Mouse (Mus musculus) cerebral cortex, adult 2 months (tissue): Measurements from ENCODE around the gene Ctdspl.

ENCODE experiments used
- WGBS: fragments of 180-500 bp; shearing (Covaris S2); methylation state at CpG from one replicate; pipeline ENCODE4 v1.1.7; 2018; 5-methylcytosine and 5-hydroxymethylcytosine counted together

Gene Ctdspl

DNA sequence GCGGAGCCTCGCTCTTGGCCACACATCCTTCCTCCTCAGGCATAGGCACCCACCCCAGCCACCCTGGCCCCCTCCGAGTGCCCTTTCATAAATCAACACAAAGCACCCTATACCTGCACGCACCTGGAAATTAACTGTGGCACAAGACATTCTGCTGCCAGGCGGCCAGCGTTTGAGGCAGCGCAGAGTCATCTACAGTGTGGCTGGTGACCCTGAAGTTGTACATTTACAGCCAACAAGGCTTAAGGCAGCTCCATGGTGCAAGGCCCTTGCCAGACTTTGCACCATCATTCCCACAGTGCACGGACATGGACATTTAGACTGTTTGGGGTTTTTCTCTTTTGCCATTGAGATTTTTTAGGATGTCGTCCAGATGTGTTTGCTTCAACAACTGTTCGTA is 134.4 kb downstream of the Ctdspl start:
- WGBS = 93% methylated on average over 10 of the region's 10 CpGs

DNA sequence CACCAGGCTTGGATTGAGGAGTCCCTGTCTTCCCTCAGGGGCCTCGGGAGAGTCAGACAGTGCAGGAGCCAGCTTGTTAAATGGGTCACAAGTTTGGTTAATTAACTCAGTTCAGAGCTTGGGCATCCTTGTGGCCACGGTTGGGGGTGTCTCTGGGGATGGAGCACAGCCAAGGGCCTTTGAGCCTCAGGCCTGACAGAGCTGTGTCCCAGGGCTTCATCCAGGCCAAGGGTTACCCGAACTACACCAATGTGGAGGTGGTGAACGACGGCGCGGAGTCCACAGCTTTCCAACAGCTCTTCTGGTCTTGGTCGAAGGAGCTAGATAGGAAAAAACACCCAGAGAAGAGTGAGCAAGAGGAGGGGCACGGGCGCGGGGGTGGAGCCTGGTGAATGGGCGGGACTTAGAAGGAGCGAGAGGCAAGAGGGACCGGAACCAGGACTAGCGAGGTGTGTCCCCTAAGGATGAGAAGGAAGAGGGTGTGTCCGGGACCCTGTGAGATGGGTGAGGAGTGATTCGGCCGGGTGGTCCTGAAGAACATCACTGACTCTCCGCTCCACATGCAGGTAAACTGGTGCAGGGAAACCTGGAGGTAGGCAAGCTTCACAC is 136.9 kb downstream of the Ctdspl start:
- 51% methylated on average over 19 of the region's 19 CpGs for WGBS

DNA sequence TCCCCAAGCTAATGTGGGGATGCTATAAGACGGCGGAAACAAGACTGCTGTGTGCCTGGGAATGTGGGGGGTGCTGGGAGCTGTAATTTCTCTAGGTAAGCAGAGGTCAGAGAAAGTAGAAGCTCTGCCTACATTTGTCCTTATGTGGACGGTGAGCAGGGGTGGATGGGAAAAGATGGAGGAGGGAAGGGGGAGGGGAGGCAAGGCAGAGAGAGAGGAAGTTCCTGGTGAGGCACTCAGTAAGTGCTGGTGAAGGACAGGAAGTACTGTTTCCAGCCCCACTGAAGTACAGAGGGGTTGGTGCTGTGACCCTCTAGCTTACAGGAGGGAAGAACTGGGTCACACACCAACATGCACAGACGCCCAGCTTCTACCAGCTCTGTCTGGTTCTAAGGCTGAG is 138.0 kb downstream of the Ctdspl start:
- 66% methylated on average over 4 of the region's 4 CpGs for WGBS

- 8% methylated on average over 6 of the region's 6 CpGs for WGBS
These were observed 141.3 kb downstream of the Ctdspl start for GRCm38 (mm10) chr9:119067601-119068000.

DNA sequence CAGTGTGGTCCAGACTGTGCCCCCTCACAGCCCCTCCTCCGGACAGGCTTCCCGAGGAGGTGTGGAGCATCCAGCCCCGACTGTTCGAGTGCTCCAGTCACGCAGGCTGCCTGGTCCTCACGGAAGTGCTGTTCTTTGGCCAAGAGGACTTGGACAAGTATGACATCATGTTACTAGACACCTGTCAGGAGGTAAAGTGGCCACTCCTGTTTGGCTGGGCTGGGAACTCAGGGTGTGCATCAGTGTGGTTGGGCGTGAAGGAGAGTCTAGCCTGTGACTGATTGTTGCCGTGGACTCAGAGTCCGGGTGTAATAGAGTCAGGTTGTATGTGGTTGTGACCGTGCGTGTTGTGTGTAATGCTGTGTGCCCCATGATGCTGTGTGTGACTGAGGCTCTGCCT is 142.0 kb downstream of the Ctdspl start:
- 90% methylated on average over 11 of the region's 11 CpGs for WGBS

DNA sequence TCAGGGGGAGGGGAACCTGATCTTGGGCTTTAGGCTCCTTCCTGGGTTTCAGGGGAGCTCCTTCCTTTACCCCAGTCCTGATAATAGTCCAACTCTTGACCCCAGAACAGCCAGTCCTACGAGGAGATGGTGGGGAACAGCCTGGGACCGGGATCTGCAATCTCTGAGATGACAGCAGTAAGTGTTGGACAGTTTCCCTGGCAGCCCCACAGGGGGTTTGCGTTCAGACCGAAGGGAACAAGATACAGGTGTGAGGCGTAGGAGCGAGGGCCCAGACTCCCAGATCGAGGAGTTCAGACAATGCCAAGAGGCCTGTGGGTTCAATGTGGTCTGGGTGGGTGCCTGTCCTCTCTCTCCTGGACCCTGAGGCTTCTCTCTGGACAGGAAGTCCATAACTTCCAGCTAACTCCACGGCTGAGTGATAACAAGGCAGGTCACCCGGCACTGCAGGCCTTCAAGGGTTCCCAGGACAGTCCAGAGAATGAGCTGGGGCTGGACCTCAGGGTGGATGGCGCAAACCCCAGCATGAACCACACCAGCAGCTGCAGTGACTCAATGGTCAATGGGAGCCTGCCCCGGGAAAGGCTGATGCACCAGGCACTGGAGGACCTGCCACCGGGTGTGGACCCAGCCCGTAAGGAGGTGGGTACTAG is 144.0 kb downstream of the Ctdspl start:
- 82% methylated on average over 13 of the region's 13 CpGs for WGBS

- WGBS = 92% methylated on average over 9 of the region's 9 CpGs
These were observed 145.5 kb downstream of the Ctdspl start for GRCm38 (mm10) chr9:119071786-119072185.

DNA sequence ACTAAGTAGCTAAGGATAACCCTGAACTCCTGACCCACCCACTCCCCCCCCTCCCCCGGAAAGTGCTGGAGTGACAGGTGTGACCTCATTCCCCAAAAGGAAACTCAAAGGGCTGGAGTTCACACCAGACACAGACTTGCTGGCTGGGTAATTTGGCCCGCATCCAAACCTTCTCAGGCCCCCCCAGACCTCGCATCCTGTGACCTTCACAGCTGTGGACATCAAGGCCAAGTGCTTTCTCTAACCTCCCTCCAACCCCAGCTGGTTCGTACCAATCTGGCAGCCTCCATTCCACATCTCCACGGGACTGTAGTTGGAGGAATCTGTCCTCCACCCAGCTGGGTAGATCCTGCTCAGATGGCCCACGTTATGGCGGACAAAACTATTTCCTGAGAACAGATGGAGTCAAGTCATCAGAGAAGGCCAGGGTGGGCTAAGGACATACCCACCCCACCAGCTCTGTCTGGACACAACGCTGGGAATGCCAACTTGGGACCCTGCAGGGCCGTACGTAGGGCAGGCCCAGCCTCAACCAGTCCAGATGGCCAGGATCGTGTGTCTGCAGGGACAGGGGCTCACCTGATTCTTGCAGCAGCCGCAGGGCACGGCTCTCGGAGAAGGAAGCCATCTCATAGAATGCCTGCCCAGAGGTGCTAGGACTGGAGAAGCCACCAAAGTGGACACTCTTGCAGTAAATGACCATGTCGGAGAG is 147.1 kb downstream of the Ctdspl start:
- WGBS = 80% methylated on average over 15 of the region's 15 CpGs

DNA sequence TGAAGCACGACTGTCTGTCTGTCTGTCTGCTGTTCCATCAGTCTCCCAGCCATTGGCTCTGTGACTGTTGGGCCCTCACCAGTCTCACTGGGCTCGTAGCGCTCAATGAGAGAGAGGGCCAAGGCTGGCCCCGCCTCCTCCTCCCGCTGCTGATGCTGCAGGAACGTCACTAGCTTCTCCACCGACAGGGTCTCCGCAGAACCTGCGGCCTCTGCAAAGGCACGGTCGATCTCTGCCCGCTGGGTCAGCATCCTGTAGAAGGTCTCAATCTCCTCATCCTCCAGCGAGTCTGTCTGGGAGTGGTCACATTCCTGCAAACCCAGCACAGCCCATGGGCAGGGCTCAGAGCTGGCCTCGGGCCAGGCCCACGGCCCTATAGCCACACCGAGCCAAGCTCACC is 149.4 kb downstream of the Ctdspl start:
- WGBS = 70% methylated on average over 16 of the region's 16 CpGs

- 86% methylated on average over 5 of the region's 5 CpGs for WGBS
These were observed 153.9 kb downstream of the Ctdspl start for GRCm38 (mm10) chr9:119080040-119080675.

DNA sequence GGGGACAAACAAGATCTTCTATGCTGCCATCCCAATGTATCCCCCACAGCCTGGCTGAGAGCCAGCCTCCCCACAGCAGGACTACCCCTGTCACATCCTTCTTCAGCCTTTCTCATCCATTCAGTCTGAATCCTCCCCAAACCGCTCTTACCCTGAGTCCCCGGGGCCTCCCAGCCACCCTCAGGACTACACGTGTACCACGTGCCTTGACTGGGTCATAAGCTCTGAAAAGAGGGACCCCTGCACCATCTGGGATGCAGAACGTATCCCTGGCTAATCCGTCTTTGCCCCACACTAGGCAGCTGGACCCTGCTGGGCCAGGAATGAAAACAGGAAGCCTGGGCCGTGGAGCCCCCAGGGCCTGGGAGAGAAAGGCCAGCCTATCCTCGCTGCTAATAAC is 155.8 kb downstream of the Ctdspl start:
- 53% methylated on average over 8 of the region's 8 CpGs for WGBS

GRCm38 (mm10) chr9:119082656-119083430 is 156.6 kb downstream of the Ctdspl start:
- 71% methylated on average over 7 of the region's 7 CpGs for WGBS

- 89% methylated on average over 10 of the region's 10 CpGs for WGBS
These were observed 157.7 kb downstream of the Ctdspl start for GRCm38 (mm10) chr9:119083966-119084365.

GRCm38 (mm10) chr9:119086451-119086850 is 160.2 kb downstream of the Ctdspl start:
- WGBS = 54% methylated on average over 1 of the region's 1 CpGs

- WGBS = 86% methylated on average over 5 of the region's 5 CpGs
These were observed 161.1 kb downstream of the Ctdspl start for GRCm38 (mm10) chr9:119087309-119087708.

GRCm38 (mm10) chr9:119088148-119088801 is 162.0 kb downstream of the Ctdspl start:
- WGBS = 12% methylated on average over 24 of the region's 24 CpGs

DNA sequence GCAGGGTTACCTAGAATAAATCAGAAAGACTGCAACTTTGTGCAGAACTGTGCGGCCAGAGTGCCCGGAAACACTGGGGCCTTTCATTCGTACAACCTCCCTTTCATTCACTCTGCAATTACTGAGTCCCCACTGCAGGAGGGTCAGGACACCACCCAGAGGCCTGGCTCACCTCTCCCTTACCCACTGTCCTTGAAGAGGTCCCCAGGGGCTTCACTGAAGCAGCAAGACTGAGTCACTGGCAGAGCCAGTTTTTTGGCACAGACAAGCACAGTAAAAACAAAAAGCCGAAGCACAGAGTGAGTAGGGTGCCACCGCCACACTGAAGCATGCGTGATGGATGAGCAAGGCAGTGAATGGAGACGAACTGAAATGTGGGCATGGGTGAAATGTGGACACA is 163.2 kb downstream of the Ctdspl start:
- WGBS = 48% methylated on average over 7 of the region's 7 CpGs

- 74% methylated on average over 5 of the region's 5 CpGs for WGBS
These were observed 164.2 kb downstream of the Ctdspl start for GRCm38 (mm10) chr9:119090462-119090861.

GRCm38 (mm10) chr9:119091581-119092310 is 165.5 kb downstream of the Ctdspl start:
- WGBS = 79% methylated on average over 12 of the region's 12 CpGs
